Mouse (Mus musculus) brown adipose tissue, adult 24 weeks (tissue): Measurements from ENCODE around the gene Svop. TPM values are rescaled to one million over a fixed set of nuclear protein-coding genes. Genes with fewer than 3 reads are reported as not detected.

Experiments used
- H3K27ac ChIP-seq: fragments of 200-500 bp; replicated peaks from 2 replicates; pipeline ENCODE4 v1.5.1; 2012; ENCODE audit warnings: low read depth, mild to moderate bottlenecking, low read length
- H3K4me1 ChIP-seq: fragments of 200-500 bp; 2 replicates; pipeline ENCODE4 v1.6.1; 2012; ENCODE audit warnings: low read length, mixed read lengths; ENCODE audit not compliant: control insufficient read depth, insufficient read depth, insufficient read length
- H3K4me3 ChIP-seq: fragments of 200-500 bp; 2 replicates; pipeline ENCODE4 v1.5.1; 2012; ENCODE audit warnings: low read depth, mild to moderate bottlenecking, low read length, moderate library complexity; ENCODE audit not compliant: insufficient read depth
- polyA plus RNA-seq: library from polyadenylated mRNA; stranded (reverse); fragments of >200 nt; gene quantifications from 2 replicates; pipeline ENCODE4 v1.2.4, GENCODE M21; 2012; ENCODE audit not compliant: missing spikeins, insufficient read depth, insufficient read length

Svop gene
- polyA plus RNA-seq, 1 experiment: not detected

GRCm38 (mm10) chr5:114077009-114077408 is 14.4 kb downstream of the Svop start:
- Histone ChIP-seq H3K4me3 (no peak overlapping the region), H3K4me1 (no peaks in the 10 kb centered on the region), H3K27ac (no peak overlapping the region)

GRCm38 (mm10) chr5:114072262-114072661 is 19.1 kb downstream of the Svop start:
- no peak overlapping the region for H3K27ac ChIP-seq
- no peaks in the 10 kb centered on the region for H3K4me1 ChIP-seq
- no peak overlapping the region for H3K4me3 ChIP-seq

GRCm38 (mm10) chr5:114070858-114071257 is 20.5 kb downstream of the Svop start:
- Histone ChIP-seq H3K4me1 (no peaks in the 10 kb centered on the region), H3K4me3 (no peak overlapping the region), H3K27ac (no peak overlapping the region)

GRCm38 (mm10) chr5:114067982-114068381 is 23.4 kb downstream of the Svop start:
- Histone ChIP-seq H3K27ac (no peak overlapping the region), H3K4me3 (no peak overlapping the region), H3K4me1 (no peaks in the 10 kb centered on the region)

- H3K4me3 ChIP-seq: no peak overlapping the region
- H3K27ac ChIP-seq: no peak overlapping the region
- no peaks in the 10 kb centered on the region for H3K4me1 ChIP-seq
Observed at GRCm38 (mm10) chr5:114067543-114067942, 23.8 kb downstream of the Svop start.

- H3K4me1 ChIP-seq: no peaks in the 10 kb centered on the region
- H3K4me3 ChIP-seq: no peak overlapping the region
- H3K27ac ChIP-seq: no peak overlapping the region
Observed at GRCm38 (mm10) chr5:114066601-114067000, 24.8 kb downstream of the Svop start.

- Histone ChIP-seq H3K27ac (no peak within 1 kb of the TSS), H3K4me1 (no peaks in the 10 kb centered on the region), H3K4me3 (no peak within 1 kb of the TSS)
Observed at GRCm38 (mm10) chr5:114065161-114065560, 26.2 kb downstream of the Svop start, which contains the start of gene Usp30. Gene Usp30 (plus strand): TSS chr5:114065461.

- Histone ChIP-seq H3K4me3 (no peak overlapping the region), H3K4me1 (no peaks in the 10 kb centered on the region), H3K27ac (no peak overlapping the region)
Observed at GRCm38 (mm10) chr5:114063958-114064357, 27.4 kb downstream of the Svop start.

GRCm38 (mm10) chr5:114061675-114062074 is 29.7 kb downstream of the Svop start:
- Histone ChIP-seq H3K27ac (no peak overlapping the region), H3K4me3 (no peak overlapping the region), H3K4me1 (no peaks in the 10 kb centered on the region)

- Histone ChIP-seq H3K27ac (no peak overlapping the region), H3K4me1 (no peaks in the 10 kb centered on the region), H3K4me3 (no peak overlapping the region)
Observed at GRCm38 (mm10) chr5:114057129-114057731, 34.1 kb downstream of the Svop start.

GRCm38 (mm10) chr5:114052246-114052761 is 39.1 kb downstream of the Svop start:
- H3K27ac ChIP-seq: peak overlapping the region; percentile 69
- peak overlapping the region; percentile 36 for H3K4me3 ChIP-seq
- no peaks in the 10 kb centered on the region for H3K4me1 ChIP-seq

- Histone ChIP-seq H3K4me3 (no peak overlapping the region), H3K4me1 (no peaks in the 10 kb centered on the region), H3K27ac (no peak overlapping the region)
Observed at GRCm38 (mm10) chr5:114048731-114049308, 42.5 kb downstream of the Svop start.

GRCm38 (mm10) chr5:114047182-114047581 is 44.2 kb downstream of the Svop start:
- no peaks in the 10 kb centered on the region for H3K4me1 ChIP-seq
- no peak overlapping the region for H3K4me3 ChIP-seq
- no peak overlapping the region for H3K27ac ChIP-seq

- Histone ChIP-seq H3K27ac (no peak overlapping the region), H3K4me1 (no peaks in the 10 kb centered on the region), H3K4me3 (no peak overlapping the region)
Observed at GRCm38 (mm10) chr5:114046604-114047003, 44.8 kb downstream of the Svop start.

- no peaks in the 10 kb centered on the region for H3K4me1 ChIP-seq
- H3K4me3 ChIP-seq: no peak overlapping the region
- H3K27ac ChIP-seq: no peak overlapping the region
Observed at GRCm38 (mm10) chr5:114046151-114046550, 45.2 kb downstream of the Svop start.

- no peaks in the 10 kb centered on the region for H3K4me1 ChIP-seq
- no peak overlapping the region for H3K4me3 ChIP-seq
Observed at GRCm38 (mm10) chr5:114045134-114045533, 46.2 kb downstream of the Svop start.

More at GRCm38 (mm10) chr5:114045134-114045533, 46.2 kb downstream of the Svop start:
- H3K27ac ChIP-seq: no peak overlapping the region
